Mouse (Mus musculus) forebrain, embryonic 12.5 days (tissue): Measurements from ENCODE around the gene Gm17334. TPM values are rescaled to one million over a fixed set of nuclear protein-coding genes. Genes with fewer than 3 reads are reported as not detected.

ENCODE experiments used
- ATAC-seq: fragments of 200-750 bp; cut with Nextera tagmentation; 2 replicates; pipeline ENCODE4 v1.8.0; 2017; ENCODE audit warnings: moderate TSS enrichment; ENCODE audit not compliant: low FRiP score
- H3K27ac ChIP-seq: fragments of 300-500 bp; sonication (generic); 2 replicates; pipeline ENCODE4 v1.5.1; 2016; ENCODE audit warnings: mild to moderate bottlenecking
- H3K27me3 ChIP-seq: fragments of 300-500 bp; sonication (generic); 2 replicates; pipeline ENCODE4 v1.6.1; 2016; ENCODE audit warnings: mild to moderate bottlenecking
- H3K36me3 ChIP-seq: fragments of 300-500 bp; sonication (generic); replicated peaks from 2 replicates; pipeline ENCODE4 v1.6.1; 2016; ENCODE audit warnings: mild to moderate bottlenecking
- H3K4me1 ChIP-seq: fragments of 300-500 bp; sonication (generic); 2 replicates; pipeline ENCODE4 v1.6.1; 2016
- H3K4me2 ChIP-seq: fragments of 300-500 bp; sonication (generic); 2 replicates; pipeline ENCODE4 v1.6.1; 2016; ENCODE audit warnings: mild to moderate bottlenecking, moderate library complexity
- H3K4me3 ChIP-seq: fragments of 300-500 bp; sonication (generic); replicated peaks from 2 replicates; pipeline ENCODE4 v1.5.1; 2016; ENCODE audit warnings: mild to moderate bottlenecking
- H3K9ac ChIP-seq: fragments of 300-500 bp; sonication (generic); 2 replicates; pipeline ENCODE4 v1.6.1; 2016; ENCODE audit warnings: mild to moderate bottlenecking
- H3K9me3 ChIP-seq: fragments of 300-500 bp; sonication (generic); 2 replicates; pipeline ENCODE4 v1.6.1; 2016
- WGBS: fragments of 180-500 bp; shearing (Covaris S2); methylation state at CpG from one replicate; pipeline ENCODE4 v1.1.7; 2016; 5-methylcytosine and 5-hydroxymethylcytosine counted together
- polyA plus RNA-seq: library from polyadenylated mRNA; unstranded; fragments of >200 nt; fragmentation: Nextera tagmentation; extraction: Ambion mirVana; gene quantifications from 2 replicates; pipeline ENCODE4 v1.2.1, GENCODE M21; 2016

The Gm17334 gene
- polyA plus RNA-seq, 1 experiment from 2014 or later = not detected

GRCm38 (mm10) chr11:53794671-53795557 lies 21.9 kb upstream of the Gm17334 start:
- Histone ChIP-seq H3K9ac (no peak overlapping the region), H3K27ac (no peak overlapping the region), H3K4me3 (no peak overlapping the region), H3K4me2 (no peak overlapping the region), H3K9me3 (no peaks in the 10 kb centered on the region), H3K27me3 (no peaks in the 10 kb centered on the region), H3K4me1 (0 out of 2 replicates have a peak, but pooled peaks cover 5% of the 10 kb centered on the region), H3K36me3 (no peaks in the 10 kb centered on the region)
- 82% methylated on average over 25 of the region's 25 CpGs for WGBS
- ATAC-seq = no peak

- no peak overlapping the region for H3K9ac ChIP-seq
- no peak for ATAC-seq
- 84% methylated on average over 3 of the region's 3 CpGs for WGBS
Measured at GRCm38 (mm10) chr11:53794015-53794414, 21.0 kb upstream of the Gm17334 start.

DNA sequence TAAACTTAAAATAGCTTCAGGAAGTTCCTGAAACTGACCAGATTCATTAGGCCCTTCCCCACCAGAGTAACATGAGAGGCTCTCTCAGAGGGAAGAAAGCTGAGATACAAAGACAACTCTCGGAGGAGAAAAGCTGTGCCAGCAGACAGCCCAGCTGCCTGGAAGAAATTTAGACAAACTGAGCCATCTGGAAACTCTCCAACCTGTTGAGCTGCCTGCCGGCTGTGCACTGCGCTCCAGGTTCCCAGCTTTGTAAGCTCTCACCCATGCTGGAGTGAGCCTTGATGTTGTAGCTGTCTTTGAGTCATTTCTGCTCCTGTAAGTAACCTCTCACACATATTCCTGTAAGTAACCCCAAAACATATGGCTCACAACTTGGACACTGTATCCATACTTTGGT lies 20.0 kb upstream of the Gm17334 start:
- H3K36me3 ChIP-seq = no peaks in the 10 kb centered on the region
- 0 out of 2 replicates have a peak, but pooled peaks cover 5% of the 10 kb centered on the region for H3K4me1 ChIP-seq
- ATAC-seq = no peak
- no peak overlapping the region for H3K4me2 ChIP-seq
- H3K27ac ChIP-seq = no peak overlapping the region
- H3K4me3 ChIP-seq = no peak overlapping the region
- H3K9me3 ChIP-seq = no peaks in the 10 kb centered on the region
- WGBS = 74% methylated on average over 3 of the region's 3 CpGs
- H3K27me3 ChIP-seq = no peaks in the 10 kb centered on the region
- H3K9ac ChIP-seq = no peak overlapping the region

More at GRCm38 (mm10) chr11:53794015-53794414, 21.0 kb upstream of the Gm17334 start:
- Histone ChIP-seq H3K4me1 (0 out of 2 replicates have a peak, but pooled peaks cover 5% of the 10 kb centered on the region), H3K27ac (no peak overlapping the region), H3K4me3 (no peak overlapping the region), H3K4me2 (no peak overlapping the region), H3K36me3 (no peaks in the 10 kb centered on the region), H3K27me3 (no peaks in the 10 kb centered on the region), H3K9me3 (no peaks in the 10 kb centered on the region)

- Histone ChIP-seq H3K9me3 (no peaks in the 10 kb centered on the region), H3K27me3 (no peaks in the 10 kb centered on the region), H3K4me2 (no peak overlapping the region), H3K4me1 (no peaks in the 10 kb centered on the region), H3K36me3 (no peaks in the 10 kb centered on the region), H3K27ac (no peak overlapping the region), H3K9ac (no peak overlapping the region), H3K4me3 (no peak overlapping the region)
- WGBS = 79% methylated on average over 3 of the region's 3 CpGs
- ATAC-seq = no peak
Measured at GRCm38 (mm10) chr11:53789277-53789676, 16.3 kb upstream of the Gm17334 start.

GRCm38 (mm10) chr11:53788196-53788595 lies 15.2 kb upstream of the Gm17334 start:
- Histone ChIP-seq H3K9me3 (no peaks in the 10 kb centered on the region), H3K4me2 (no peak overlapping the region), H3K4me3 (no peak overlapping the region), H3K27me3 (no peaks in the 10 kb centered on the region), H3K9ac (no peak overlapping the region), H3K27ac (no peak overlapping the region), H3K4me1 (no peaks in the 10 kb centered on the region), H3K36me3 (no peaks in the 10 kb centered on the region)
- no peak for ATAC-seq
- 71% methylated on average over 8 of the region's 8 CpGs for WGBS

DNA sequence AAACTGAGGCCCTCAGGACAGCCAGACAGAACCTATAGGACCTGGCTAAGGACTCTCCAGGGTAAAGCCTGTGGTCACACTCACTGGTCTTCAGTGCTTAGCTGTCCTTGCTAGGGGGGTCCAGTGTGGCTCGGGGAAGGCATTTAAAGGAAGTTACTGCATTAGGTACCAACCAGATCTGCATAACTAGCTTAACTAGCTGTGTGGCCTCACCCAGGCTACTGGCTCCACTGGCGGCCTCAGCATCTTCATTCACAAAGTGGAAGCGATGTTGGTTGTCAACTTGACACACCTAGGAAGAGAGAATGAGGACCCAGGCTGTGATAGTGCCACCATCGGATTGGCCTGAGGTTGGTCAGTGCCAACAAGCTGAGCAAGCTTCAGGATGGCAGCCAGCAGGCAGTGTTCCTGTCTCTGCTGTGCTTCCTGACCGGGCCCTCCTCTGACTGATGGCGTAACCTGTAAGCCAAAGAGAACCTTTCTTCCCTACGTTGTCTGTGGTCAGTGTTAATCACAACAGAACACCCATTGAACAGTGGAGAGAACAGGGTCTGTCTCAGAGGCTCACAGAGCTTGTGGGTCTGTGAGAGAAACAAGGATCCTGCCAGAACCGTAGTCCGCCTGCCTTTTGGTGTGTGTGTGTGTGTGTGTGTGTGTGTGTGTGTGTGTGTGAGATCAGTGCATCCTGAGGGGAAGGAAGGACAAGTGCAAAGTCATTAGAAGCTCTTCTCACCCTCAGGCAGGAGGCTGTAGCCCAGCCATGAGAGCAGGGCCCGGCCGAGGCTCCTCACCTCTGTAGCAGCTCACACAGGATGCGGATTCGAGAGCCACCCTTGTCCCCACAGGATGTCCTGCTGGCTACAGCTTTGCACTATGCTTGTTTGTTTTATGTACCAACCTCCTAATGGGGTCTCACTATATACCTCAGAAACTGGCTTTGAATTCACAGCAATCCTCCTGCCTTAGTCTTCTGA lies 13.4 kb upstream of the Gm17334 start:
- H3K4me2 ChIP-seq = no peak overlapping the region
- H3K9ac ChIP-seq = no peak overlapping the region
- H3K4me1 ChIP-seq = no peaks in the 10 kb centered on the region
- H3K27me3 ChIP-seq = no peaks in the 10 kb centered on the region
- H3K9me3 ChIP-seq = no peaks in the 10 kb centered on the region
- H3K4me3 ChIP-seq = no peak overlapping the region
- no peaks in the 10 kb centered on the region for H3K36me3 ChIP-seq
- WGBS = 91% methylated on average over 13 of the region's 13 CpGs
- H3K27ac ChIP-seq = no peak overlapping the region
- no peak for ATAC-seq

- H3K9me3 ChIP-seq = no peaks in the 10 kb centered on the region
- no peak overlapping the region for H3K4me3 ChIP-seq
- WGBS = 82% methylated on average over 3 of the region's 3 CpGs
- H3K4me1 ChIP-seq = no peaks in the 10 kb centered on the region
- no peak overlapping the region for H3K4me2 ChIP-seq
- H3K27me3 ChIP-seq = no peaks in the 10 kb centered on the region
- H3K9ac ChIP-seq = no peak overlapping the region
- no peak for ATAC-seq
- no peak overlapping the region for H3K27ac ChIP-seq
- H3K36me3 ChIP-seq = no peaks in the 10 kb centered on the region
Measured at GRCm38 (mm10) chr11:53785311-53785936, 12.4 kb upstream of the Gm17334 start.

DNA sequence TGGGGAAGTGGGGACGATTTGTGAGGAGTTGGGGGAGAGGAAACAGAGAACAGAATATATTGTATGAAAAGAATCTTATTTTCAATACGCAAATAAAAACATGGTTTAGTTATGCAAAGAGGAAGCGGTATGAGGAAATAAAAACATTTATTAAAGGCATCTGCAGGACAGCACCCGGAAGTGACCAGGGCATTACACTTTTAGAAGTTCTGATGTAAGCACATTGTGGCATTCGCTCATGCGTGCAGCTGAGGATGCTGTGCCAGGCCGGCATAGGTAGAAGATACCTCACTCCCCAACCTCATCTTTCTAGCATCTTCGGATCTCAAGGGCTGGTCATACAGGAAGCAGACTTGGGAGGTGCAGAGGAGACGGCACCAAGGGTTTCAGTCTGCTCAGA lies 10.3 kb upstream of the Gm17334 start:
- no peaks in the 10 kb centered on the region for H3K9me3 ChIP-seq
- H3K27ac ChIP-seq = no peak overlapping the region
- H3K27me3 ChIP-seq = no peaks in the 10 kb centered on the region
- no peak overlapping the region for H3K9ac ChIP-seq
- 89% methylated on average over 9 of the region's 9 CpGs for WGBS
- H3K4me2 ChIP-seq = no peak overlapping the region
- H3K36me3 ChIP-seq = no peaks in the 10 kb centered on the region
- H3K4me3 ChIP-seq = no peak overlapping the region
- H3K4me1 ChIP-seq = no peaks in the 10 kb centered on the region
- no peak for ATAC-seq

DNA sequence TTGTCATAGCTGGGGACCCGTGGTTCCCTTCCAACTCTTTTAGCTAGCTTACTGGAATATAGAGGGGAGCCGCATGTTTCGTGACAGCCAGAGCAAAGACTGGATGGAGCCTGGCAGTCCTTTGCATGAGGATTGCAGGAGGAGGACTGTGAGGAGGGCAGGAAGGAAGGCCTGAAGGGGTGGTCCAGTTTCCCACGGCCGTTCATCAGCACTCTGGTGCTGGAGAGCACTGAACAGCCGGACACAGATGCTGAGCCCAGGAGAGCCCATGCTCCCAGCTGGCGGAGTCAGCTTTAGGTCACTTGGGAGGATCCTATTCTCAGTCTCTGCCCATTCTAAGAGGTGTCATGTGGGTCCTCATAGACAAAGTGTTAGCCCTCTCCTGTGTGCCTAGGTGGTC lies 9.0 kb upstream of the Gm17334 start:
- H3K27ac ChIP-seq = no peak overlapping the region
- H3K4me1 ChIP-seq = no peaks in the 10 kb centered on the region
- H3K36me3 ChIP-seq = no peaks in the 10 kb centered on the region
- 86% methylated on average over 7 of the region's 7 CpGs for WGBS
- H3K9me3 ChIP-seq = no peaks in the 10 kb centered on the region
- no peak overlapping the region for H3K9ac ChIP-seq
- ATAC-seq = no peak
- H3K27me3 ChIP-seq = no peaks in the 10 kb centered on the region
- no peak overlapping the region for H3K4me2 ChIP-seq
- no peak overlapping the region for H3K4me3 ChIP-seq

DNA sequence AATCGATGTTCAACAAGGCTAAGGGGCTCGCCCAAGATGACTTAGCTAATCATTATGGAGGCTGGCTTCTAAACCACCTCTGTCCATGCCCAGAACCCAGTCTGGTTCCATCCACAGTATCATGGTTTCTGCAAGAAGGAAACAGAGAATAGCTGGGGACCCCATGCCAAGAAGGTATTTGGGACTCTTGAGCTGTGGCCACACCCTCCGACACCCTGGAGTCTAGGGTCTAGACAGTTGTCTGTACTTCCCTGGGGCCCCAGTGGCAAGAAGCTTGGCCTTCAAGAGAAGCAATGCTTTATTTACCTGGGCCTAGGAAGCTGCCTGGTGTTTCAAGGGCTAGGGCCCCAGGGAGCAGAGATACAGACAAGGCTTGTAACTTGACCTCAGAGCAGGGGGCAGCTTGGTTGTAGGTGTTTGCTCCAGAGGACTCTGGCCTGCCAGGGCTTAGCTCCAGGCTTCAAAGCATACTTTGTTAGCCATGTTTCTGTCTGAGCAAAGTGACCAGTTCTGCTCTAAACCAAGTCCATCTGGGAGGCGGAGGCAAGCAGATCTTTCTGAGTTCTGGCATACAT lies 8.3 kb upstream of the Gm17334 start:
- no peaks in the 10 kb centered on the region for H3K36me3 ChIP-seq
- ATAC-seq = no peak
- no peaks in the 10 kb centered on the region for H3K9me3 ChIP-seq
- no peak overlapping the region for H3K4me2 ChIP-seq
- H3K27ac ChIP-seq = no peak overlapping the region
- H3K4me3 ChIP-seq = no peak overlapping the region
- WGBS = 87% methylated on average over 4 of the region's 4 CpGs
- H3K9ac ChIP-seq = no peak overlapping the region
- no peaks in the 10 kb centered on the region for H3K27me3 ChIP-seq
- no peaks in the 10 kb centered on the region for H3K4me1 ChIP-seq

- Histone ChIP-seq H3K4me3 (no peak overlapping the region), H3K9ac (no peak overlapping the region), H3K27me3 (no peaks in the 10 kb centered on the region), H3K4me2 (no peak overlapping the region), H3K4me1 (no peaks in the 10 kb centered on the region), H3K9me3 (no peaks in the 10 kb centered on the region), H3K27ac (no peak overlapping the region), H3K36me3 (no peaks in the 10 kb centered on the region)
- 66% methylated on average over 3 of the region's 3 CpGs for WGBS
- ATAC-seq = no peak
Measured at GRCm38 (mm10) chr11:53780262-53780661, 7.3 kb upstream of the Gm17334 start.

DNA sequence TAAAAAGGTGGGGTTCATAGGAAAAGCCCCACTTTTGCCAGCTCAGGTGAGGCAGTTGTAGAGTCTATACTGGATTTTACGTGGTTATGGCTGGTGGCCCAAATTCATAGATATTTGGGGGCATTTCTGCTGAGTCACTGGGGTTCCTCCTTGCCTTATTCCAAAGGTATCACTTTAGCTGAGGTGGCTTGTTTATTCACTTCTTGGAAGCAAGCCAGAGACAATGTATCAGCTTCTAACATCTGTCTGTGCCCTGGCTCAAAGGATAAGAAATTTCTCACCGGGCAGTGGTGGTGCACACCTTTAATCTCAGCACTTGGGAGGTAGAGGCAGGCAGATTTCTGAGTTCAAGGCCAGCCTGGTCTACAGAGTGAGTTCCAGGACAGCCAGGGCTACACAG lies 6.8 kb upstream of the Gm17334 start:
- ATAC-seq = no peak
- WGBS = 87% methylated on average over 2 of the region's 2 CpGs
- H3K36me3 ChIP-seq = no peaks in the 10 kb centered on the region
- no peaks in the 10 kb centered on the region for H3K27me3 ChIP-seq
- H3K4me1 ChIP-seq = no peaks in the 10 kb centered on the region
- no peak overlapping the region for H3K4me2 ChIP-seq
- no peaks in the 10 kb centered on the region for H3K9me3 ChIP-seq
- no peak overlapping the region for H3K4me3 ChIP-seq
- H3K9ac ChIP-seq = no peak overlapping the region
- H3K27ac ChIP-seq = no peak overlapping the region
